Mouse (Mus musculus): ENCODE results near the gene Prpf6. TPM values are rescaled to one million over a fixed set of nuclear protein-coding genes. Genes with fewer than 3 reads are reported as not detected.
A peak's percentile ranks its signal among the peaks of the same experiment; 100 is the strongest.

Prpf6 gene
- polyA plus RNA-seq, 1 experiment: 80.1 TPM

GRCm38 (mm10) chr2:181584411-181584942 lies 7.2 kb upstream of the Prpf6 start, which contains the start of gene Uckl1:
Uckl1 (minus strand) TSS chr2:181584892.
- Histone ChIP-seq H3K4me3 (ENCODE audit: low read depth, low read length) (no peak within 1 kb of the TSS), H3K27me3 (ENCODE audit: control insufficient read depth, insufficient read depth, low read length, poor library complexity, severe bottlenecking) (no peaks in the 10 kb centered on the region), H3K4me1 (ENCODE audit: control insufficient read depth, insufficient read depth, low read length) (no peaks in the 10 kb centered on the region), H3K9ac (ENCODE audit: low read depth, poor library complexity, severe bottlenecking) (no peak within 1 kb of the TSS), H3K27ac (ENCODE audit: insufficient read depth, low read length) (no peak within 1 kb of the TSS), H3K9me3 (replicated peaks; ENCODE audit: control insufficient read depth, insufficient read depth, low read length, poor library complexity, severe bottlenecking) (no peaks in the 10 kb centered on the region), H3K36me3 (ENCODE audit: control insufficient read depth, insufficient read depth, low read length, poor library complexity, severe bottlenecking) (peaks cover 6% of the 10 kb centered on the region; the same call in 1 of the 2 replicates)
- TF ChIP-seq EP300 (IDR thresholded peaks at IDR 0.05; ENCODE audit: insufficient read depth, low read depth, low read length) (no peak), CTCF (IDR thresholded peaks at IDR 0.05; ENCODE audit: low read depth, low read length) (no peak), POLR2A (IDR thresholded peaks at IDR 0.05; ENCODE audit: insufficient read depth, low read length) (no peak)

DNA sequence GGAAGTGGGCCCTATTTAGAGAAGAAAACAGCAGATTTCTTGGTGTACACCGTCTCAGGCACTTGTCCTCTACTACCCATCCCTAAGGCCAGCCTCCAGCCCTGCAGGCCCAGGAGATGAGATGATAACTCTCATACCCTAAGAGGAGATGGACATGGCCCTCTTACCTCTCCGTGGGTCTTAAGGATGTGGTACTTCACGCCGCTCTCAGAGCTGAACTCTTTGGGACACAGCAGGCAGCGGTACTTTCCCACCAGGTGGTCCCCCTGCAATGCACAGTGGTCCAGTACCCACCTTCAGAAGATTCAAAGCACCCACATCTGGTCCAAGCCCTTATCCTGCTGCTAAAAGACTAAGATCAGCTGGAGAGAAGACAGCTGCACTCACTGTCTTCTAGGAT lies 6.2 kb upstream of the Prpf6 start:
- no peak overlapping the region for H3K9ac ChIP-seq (ENCODE audit: low read depth, poor library complexity, severe bottlenecking)
- H3K4me1 ChIP-seq (ENCODE audit: control insufficient read depth, insufficient read depth, low read length): no peaks in the 10 kb centered on the region
- H3K27ac ChIP-seq (ENCODE audit: insufficient read depth, low read length): no peak overlapping the region
- H3K9me3 ChIP-seq (replicated peaks; ENCODE audit: control insufficient read depth, insufficient read depth, low read length, poor library complexity, severe bottlenecking): no peaks in the 10 kb centered on the region
- TF ChIP-seq POLR2A (IDR thresholded peaks at IDR 0.05; ENCODE audit: insufficient read depth, low read length) (no peak), CTCF (IDR thresholded peaks at IDR 0.05; ENCODE audit: low read depth, low read length) (no peak), EP300 (IDR thresholded peaks at IDR 0.05; ENCODE audit: insufficient read depth, low read depth, low read length) (no peak)
- no peak overlapping the region for H3K4me3 ChIP-seq (ENCODE audit: low read depth, low read length)
- H3K27me3 ChIP-seq (ENCODE audit: control insufficient read depth, insufficient read depth, low read length, poor library complexity, severe bottlenecking): no peaks in the 10 kb centered on the region
- H3K36me3 ChIP-seq (ENCODE audit: control insufficient read depth, insufficient read depth, low read length, poor library complexity, severe bottlenecking): peaks cover 8% of the 10 kb centered on the region; the same call in 1 of the 2 replicates

DNA sequence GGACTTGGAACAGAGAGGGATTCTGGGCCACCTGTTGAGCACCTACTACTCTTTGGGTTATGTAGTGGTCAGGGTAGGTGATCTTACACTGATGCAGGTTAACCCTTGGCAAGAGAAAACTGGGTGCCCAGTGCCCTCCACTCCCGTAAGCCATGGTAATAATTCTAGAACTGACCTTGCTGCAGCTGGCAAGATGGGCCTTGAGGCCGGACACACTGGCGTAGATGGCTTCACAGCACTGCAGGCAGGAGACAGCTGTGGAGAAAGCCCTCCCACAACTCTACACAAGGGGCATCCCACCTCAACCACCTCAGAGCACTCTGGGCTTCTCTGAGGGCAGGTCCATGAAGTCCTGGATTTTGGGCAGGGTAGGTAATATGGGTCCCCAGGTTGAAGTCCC lies 5.5 kb upstream of the Prpf6 start:
- TF ChIP-seq POLR2A (IDR thresholded peaks at IDR 0.05; ENCODE audit: insufficient read depth, low read length) (no peak), EP300 (IDR thresholded peaks at IDR 0.05; ENCODE audit: insufficient read depth, low read depth, low read length) (no peak), CTCF (IDR thresholded peaks at IDR 0.05; ENCODE audit: low read depth, low read length) (no peak)
- peaks cover 8% of the 10 kb centered on the region; the same call in 1 of the 2 replicates for H3K36me3 ChIP-seq (ENCODE audit: control insufficient read depth, insufficient read depth, low read length, poor library complexity, severe bottlenecking)

DNA sequence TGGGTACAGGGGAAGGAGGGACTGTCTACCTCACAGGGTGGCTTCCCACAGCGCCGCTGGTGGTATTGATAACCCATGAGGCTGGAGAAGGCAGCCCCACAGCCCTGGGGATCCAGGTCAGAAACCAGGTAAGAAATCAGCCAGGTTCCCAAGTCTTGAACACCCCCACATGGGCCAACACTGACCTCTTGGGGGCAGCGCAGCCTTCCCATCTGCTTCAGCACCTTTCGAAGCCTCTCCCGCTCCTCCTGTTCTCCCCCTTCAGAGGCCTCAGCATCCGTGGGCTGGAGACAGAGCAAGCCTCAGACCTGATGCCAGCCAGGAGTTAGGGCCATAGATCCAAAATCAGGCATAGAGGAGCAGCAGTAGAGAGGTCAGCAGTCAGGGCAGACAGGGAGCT lies 3.9 kb upstream of the Prpf6 start:
- no peak overlapping the region for H3K9ac ChIP-seq (ENCODE audit: low read depth, poor library complexity, severe bottlenecking)
- TF ChIP-seq EP300 (IDR thresholded peaks at IDR 0.05; ENCODE audit: insufficient read depth, low read depth, low read length) (no peak), POLR2A (IDR thresholded peaks at IDR 0.05; ENCODE audit: insufficient read depth, low read length) (no peak), CTCF (IDR thresholded peaks at IDR 0.05; ENCODE audit: low read depth, low read length) (peak; percentile 46)
- H3K27ac ChIP-seq (ENCODE audit: insufficient read depth, low read length): no peak overlapping the region
- no peaks in the 10 kb centered on the region for H3K27me3 ChIP-seq (ENCODE audit: control insufficient read depth, insufficient read depth, low read length, poor library complexity, severe bottlenecking)
- no peaks in the 10 kb centered on the region for H3K4me1 ChIP-seq (ENCODE audit: control insufficient read depth, insufficient read depth, low read length)
- H3K36me3 ChIP-seq (ENCODE audit: control insufficient read depth, insufficient read depth, low read length, poor library complexity, severe bottlenecking): peaks cover 8% of the 10 kb centered on the region; the same call in 1 of the 2 replicates
- no peaks in the 10 kb centered on the region for H3K9me3 ChIP-seq (replicated peaks; ENCODE audit: control insufficient read depth, insufficient read depth, low read length, poor library complexity, severe bottlenecking)
- no peak overlapping the region for H3K4me3 ChIP-seq (ENCODE audit: low read depth, low read length)

More for the DNA sequence above, 5.5 kb upstream of the Prpf6 start:
- Histone ChIP-seq H3K4me1 (ENCODE audit: control insufficient read depth, insufficient read depth, low read length) (no peaks in the 10 kb centered on the region), H3K4me3 (ENCODE audit: low read depth, low read length) (no peak overlapping the region), H3K9ac (ENCODE audit: low read depth, poor library complexity, severe bottlenecking) (no peak overlapping the region), H3K27ac (ENCODE audit: insufficient read depth, low read length) (no peak overlapping the region), H3K27me3 (ENCODE audit: control insufficient read depth, insufficient read depth, low read length, poor library complexity, severe bottlenecking) (no peaks in the 10 kb centered on the region), H3K9me3 (replicated peaks; ENCODE audit: control insufficient read depth, insufficient read depth, low read length, poor library complexity, severe bottlenecking) (no peaks in the 10 kb centered on the region)

GRCm38 (mm10) chr2:181588229-181588780 lies 3.4 kb upstream of the Prpf6 start:
- no peak overlapping the region for H3K9ac ChIP-seq (ENCODE audit: low read depth, poor library complexity, severe bottlenecking)

More at GRCm38 (mm10) chr2:181588229-181588780, 3.4 kb upstream of the Prpf6 start:
- H3K27me3 ChIP-seq (ENCODE audit: control insufficient read depth, insufficient read depth, low read length, poor library complexity, severe bottlenecking): no peaks in the 10 kb centered on the region
- peaks cover 8% of the 10 kb centered on the region; the same call in 1 of the 2 replicates for H3K36me3 ChIP-seq (ENCODE audit: control insufficient read depth, insufficient read depth, low read length, poor library complexity, severe bottlenecking)
- no peaks in the 10 kb centered on the region for H3K4me1 ChIP-seq (ENCODE audit: control insufficient read depth, insufficient read depth, low read length)
- no peak overlapping the region for H3K27ac ChIP-seq (ENCODE audit: insufficient read depth, low read length)
- no peaks in the 10 kb centered on the region for H3K9me3 ChIP-seq (replicated peaks; ENCODE audit: control insufficient read depth, insufficient read depth, low read length, poor library complexity, severe bottlenecking)
- no peak overlapping the region for H3K4me3 ChIP-seq (ENCODE audit: low read depth, low read length)
- TF ChIP-seq POLR2A (IDR thresholded peaks at IDR 0.05; ENCODE audit: insufficient read depth, low read length): no peak
- TF ChIP-seq EP300 (IDR thresholded peaks at IDR 0.05; ENCODE audit: insufficient read depth, low read depth, low read length): no peak
- no peak for TF ChIP-seq CTCF (IDR thresholded peaks at IDR 0.05; ENCODE audit: low read depth, low read length)

Data from ES-Bruce4 (cell line).